Comparison of ENCODE assay signal across 17 mouse cellular contexts in genomic region chr5:101713064-101713613, GRCm38 (mm10). TPM values are rescaled to one million over a fixed set of nuclear protein-coding genes. Genes with fewer than 3 reads are reported as not detected.
DNase-seq lines count a peak whose midpoint lies in the region; ATAC-seq and TF ChIP-seq lines count a peak whose summit lies in the region.
"Had no signal": no experiment of that assay in that cellular context is flagged by ENCODE, and none has a peak within 500 bp of the region (broad histone marks: within the 10 kb centered on the region; RNA-seq: fewer than 3 reads in every experiment).

No protein-coding gene starts in this region.

- 79% methylated on average over 6 of the region's 6 CpGs for WGBS in intestine, postnatal 0 days
- 82% methylated on average over 6 of the region's 6 CpGs for WGBS in intestine, embryonic 15.5 days
- WGBS in intestine, embryonic 16.5 days: 77% methylated on average over 6 of the region's 6 CpGs

- intact Hi-C loops in left cerebral cortex, postnatal 25 days (cut with DNase I): no loop called here

- H3K27me3 ChIP-seq in intestine, postnatal 0 days (replicated peaks; ENCODE audit: control insufficient read depth, insufficient read depth, low read length): no peaks in the 10 kb centered on the region
- H3K27me3 ChIP-seq in intestine, embryonic 15.5 days (replicated peaks): no peaks in the 10 kb centered on the region
- no peaks in the 10 kb centered on the region for H3K27me3 ChIP-seq in intestine, embryonic 16.5 days (replicated peaks; ENCODE audit: control insufficient read depth, insufficient read depth, low read length)
- H3K27me3 ChIP-seq: limb, embryonic 12.5 days; neural tube, embryonic 12.5 days; stomach, embryonic 15.5 days had no signal

- no peak overlapping the region for H3K27ac ChIP-seq in intestine, postnatal 0 days (ENCODE audit: low read depth, low read length)
- H3K27ac ChIP-seq in intestine, embryonic 15.5 days: no peak overlapping the region
- no peak overlapping the region for H3K27ac ChIP-seq in intestine, embryonic 16.5 days (ENCODE audit: low read length)
- H3K27ac ChIP-seq: limb, embryonic 12.5 days; neural tube, embryonic 12.5 days; stomach, embryonic 15.5 days had no signal

- TF ChIP-seq CTCF in intestine, postnatal 0 days (IDR thresholded peaks at IDR 0.05; ENCODE audit: low read depth): peak; percentile 67

- DNase-seq in urinary bladder, postnatal 14 days (ENCODE audit: low spot score): peak; percentile 22
- no peak for DNase-seq in urinary bladder, postnatal 4 days (ENCODE audit: low spot score in 2 of 2)
- DNase-seq in gonadal fat pad, adult 2 months (ENCODE audit: low read depth): peak; percentile 51
- DNase-seq in retina, embryonic 14.5 days (ENCODE audit: low spot score): no peak
- DNase-seq in left cerebral cortex, postnatal 25 days (ENCODE audit: low spot score in 2 of 2): no peak
- DNase-seq: adrenal gland, adult 2 months; gastrocnemius, postnatal 14 days; heart, postnatal 14 days had no signal

- H3K4me2 ChIP-seq in intestine, postnatal 0 days (replicated peaks; ENCODE audit: low read depth): no peak overlapping the region
- no peak overlapping the region for H3K4me2 ChIP-seq in intestine, embryonic 15.5 days (replicated peaks)
- H3K4me2 ChIP-seq in intestine, embryonic 16.5 days (ENCODE audit: low read depth, low read length): no peak overlapping the region
- H3K4me2 ChIP-seq: limb, embryonic 12.5 days; neural tube, embryonic 12.5 days; stomach, embryonic 15.5 days had no signal

- no peaks in the 10 kb centered on the region for H3K36me3 ChIP-seq in intestine, postnatal 0 days (ENCODE audit: control insufficient read depth, insufficient read depth)
- no peaks in the 10 kb centered on the region for H3K36me3 ChIP-seq in intestine, embryonic 15.5 days
- H3K36me3 ChIP-seq in intestine, embryonic 16.5 days (ENCODE audit: control insufficient read depth, insufficient read depth, low read length): no peaks in the 10 kb centered on the region
- H3K36me3 ChIP-seq: limb, embryonic 12.5 days; neural tube, embryonic 12.5 days; stomach, embryonic 15.5 days had no signal

- no peaks in the 10 kb centered on the region for H3K9me3 ChIP-seq in intestine, postnatal 0 days (ENCODE audit: control insufficient read depth)
- H3K9me3 ChIP-seq in intestine, embryonic 15.5 days: no peaks in the 10 kb centered on the region
- no peaks in the 10 kb centered on the region for H3K9me3 ChIP-seq in intestine, embryonic 16.5 days (ENCODE audit: control insufficient read depth, low read length)
- H3K9me3 ChIP-seq: neural tube, embryonic 12.5 days; stomach, embryonic 15.5 days had no signal

- H3K4me3 ChIP-seq in intestine, postnatal 0 days (ENCODE audit: low read depth, low read length): no peak overlapping the region
- H3K4me3 ChIP-seq in intestine, embryonic 15.5 days (replicated peaks): no peak overlapping the region
- no peak overlapping the region for H3K4me3 ChIP-seq in intestine, embryonic 16.5 days (ENCODE audit: low read length)
- H3K4me3 ChIP-seq: erythroblast, embryonic 14.5 days; limb, embryonic 12.5 days; neural tube, embryonic 12.5 days; stomach, embryonic 15.5 days had no signal

- no peaks in the 10 kb centered on the region for H3K4me1 ChIP-seq in intestine, postnatal 0 days (replicated peaks; ENCODE audit: control insufficient read depth, insufficient read depth, low read length)
- no peaks in the 10 kb centered on the region for H3K4me1 ChIP-seq in intestine, embryonic 15.5 days (replicated peaks)
- no peaks in the 10 kb centered on the region for H3K4me1 ChIP-seq in intestine, embryonic 16.5 days (ENCODE audit: control insufficient read depth, insufficient read depth, low read length)
- H3K4me1 ChIP-seq: limb, embryonic 12.5 days; neural tube, embryonic 12.5 days; stomach, embryonic 15.5 days had no signal

- H3K9ac ChIP-seq in intestine, postnatal 0 days (ENCODE audit: low read depth, low read length): no peak overlapping the region
- H3K9ac ChIP-seq in intestine, embryonic 15.5 days: no peak overlapping the region
- H3K9ac ChIP-seq in intestine, embryonic 16.5 days (ENCODE audit: low read depth, low read length): no peak overlapping the region
- H3K9ac ChIP-seq: limb, embryonic 12.5 days; neural tube, embryonic 12.5 days; stomach, embryonic 15.5 days had no signal

- no peak for ATAC-seq in intestine, postnatal 0 days
- ATAC-seq in intestine, embryonic 15.5 days: no peak
- ATAC-seq in intestine, embryonic 16.5 days: no peak

RNA-seq across cellular contexts. Expression of gene Nkx6-1, which starts 48.3 kb away (rescaled TPM):
- not detected in 2 replicates for polyA plus RNA-seq in intestine, postnatal 0 days (2015; fragmentation: Nextera tagmentation; extraction: Ambion mirVana)
- 1.5 and 1.9 TPM in 2 replicates for polyA plus RNA-seq in intestine, embryonic 15.5 days (2015; fragmentation: Nextera tagmentation; extraction: Ambion mirVana)
- polyA plus RNA-seq in gonadal fat pad, adult 2 months (2012; rRNA removed): 0.03 and 0.11 TPM in 2 replicates
- under 1 TPM; 0.21 TPM for total RNA-seq in left cerebral cortex, postnatal 25 days (2021)
- polyA plus RNA-seq in intestine, embryonic 16.5 days (2015; fragmentation: Nextera tagmentation; extraction: Ambion mirVana): 0.20 and 0.32 TPM in 2 replicates
- total RNA-seq: adrenal gland, adult 2 months; gastrocnemius, postnatal 14 days; megakaryocyte-erythroid progenitor cell, adult 5-6 weeks; MEL had no signal
- polyA plus RNA-seq: adrenal gland, adult 2 months; erythroblast, embryonic 14.5 days; limb, embryonic 12.5 days had no signal

RNA-seq across cellular contexts. Expression of gene Cds1, which starts 51.8 kb away (rescaled TPM):
- polyA plus RNA-seq in intestine, postnatal 0 days (2015; fragmentation: Nextera tagmentation; extraction: Ambion mirVana): 31.9 and 32.2 TPM in 2 replicates
- polyA plus RNA-seq in intestine, embryonic 15.5 days (2015; fragmentation: Nextera tagmentation; extraction: Ambion mirVana): 15.9 and 19.2 TPM in 2 replicates
- 95.7 and 103 TPM in 2 replicates for polyA plus RNA-seq in gonadal fat pad, adult 2 months (2012; rRNA removed)
- 10 to 100 TPM; 74.8 to 89.4 TPM for total RNA-seq in left cerebral cortex, postnatal 25 days (2021)
- polyA plus RNA-seq in intestine, embryonic 16.5 days (2015; fragmentation: Nextera tagmentation; extraction: Ambion mirVana): 24.8 and 30.2 TPM in 2 replicates
- total RNA-seq: megakaryocyte-erythroid progenitor cell, adult 5-6 weeks; MEL had no signal
- polyA plus RNA-seq: erythroblast, embryonic 14.5 days had no signal

Comparison
In these comparisons a context has a peak if more than half of its experiments do, and no peak if none do; other contexts are left out.
1. DNase-seq: peak in urinary bladder, postnatal 14 days (single experiment) and gonadal fat pad, adult 2 months (single experiment); none in urinary bladder, postnatal 4 days (0 of 2), retina, embryonic 14.5 days (single experiment) and left cerebral cortex, postnatal 25 days (0 of 2).